Mouse (Mus musculus) 416B (cell line): ENCODE data around the gene Gm14124.
"Not testable (repeated sequence)": the region's sequence is repeated elsewhere in the genome, so short reads cannot be mapped to it uniquely, and the experiment has no call there.

Source experiments
- DNase-seq: peaks from one replicate; pipeline ENCODE4 v3.0.0; 2011; ENCODE audit warnings: low read depth

Gene Gm14124

GRCm38 (mm10) chr2:150257291-150257690, at the start of gene Gm14124:
Gene Gm14124, plus strand, starts transcription at chr2:150257517.
- DNase-seq = not testable (repeated sequence)

- DNase-seq = not testable (repeated sequence)
These were observed 39.5 kb upstream of the Gm14124 start, which contains the start of gene Zfp937 for GRCm38 (mm10) chr2:150217600-150218362. Gene Zfp937, plus strand, starts transcription at chr2:150218073.

GRCm38 (mm10) chr2:150218363-150218725, 39.0 kb upstream of the Gm14124 start:
- DNase-seq = not testable (repeated sequence)

GRCm38 (mm10) chr2:150223263-150223662, 34.1 kb upstream of the Gm14124 start:
- DNase-seq = not testable (repeated sequence)

GRCm38 (mm10) chr2:150243211-150243610, 14.1 kb upstream of the Gm14124 start:
- no peak for DNase-seq

- DNase-seq = not testable (repeated sequence)
These were observed 1.8 kb upstream of the Gm14124 start, which contains the start of gene Gm21994 for GRCm38 (mm10) chr2:150255491-150255890. Gene Gm21994, minus strand, starts transcription at chr2:150255591.

GRCm38 (mm10) chr2:150256861-150257260, 456 bp upstream of the Gm14124 start:
- DNase-seq = not testable (repeated sequence)

- DNase-seq = no peak
These were observed 36.4 kb downstream of the Gm14124 start for GRCm38 (mm10) chr2:150293669-150294068.

- DNase-seq = no peak
These were observed 41.8 kb downstream of the Gm14124 start for GRCm38 (mm10) chr2:150299096-150299495.

GRCm38 (mm10) chr2:150307183-150307773, 50.0 kb downstream of the Gm14124 start:
- DNase-seq = peak; percentile 25

- peak; percentile 96 for DNase-seq
These were observed 53.9 kb downstream of the Gm14124 start for GRCm38 (mm10) chr2:150310952-150311884.

GRCm38 (mm10) chr2:150316140-150316539, 58.8 kb downstream of the Gm14124 start:
- DNase-seq = no peak

- peak; percentile 14 for DNase-seq
These were observed 61.7 kb downstream of the Gm14124 start for GRCm38 (mm10) chr2:150318973-150319372.
